Mouse (Mus musculus): ENCODE results near the gene Atp2b2.
A peak's percentile ranks its signal among the peaks of the same experiment; 100 is the strongest.

Atp2b2 gene

GRCm38 (mm10) chr6:114042332-114042731 is at the start of gene Atp2b2:
Gene Atp2b2, minus strand, starts transcription at chr6:114042613.
- no peak for DNase-seq (ENCODE audit: low spot score)

GRCm38 (mm10) chr6:114089626-114090025 is 47.2 kb upstream of the Atp2b2 start:
- DNase-seq (ENCODE audit: low spot score): peak; percentile 41

- no peak for DNase-seq (ENCODE audit: low spot score)
Measured at GRCm38 (mm10) chr6:114087106-114087505, 44.7 kb upstream of the Atp2b2 start.

GRCm38 (mm10) chr6:114078556-114078955 is 36.1 kb upstream of the Atp2b2 start:
- no peak for DNase-seq (ENCODE audit: low spot score)

- peak; percentile 72 for DNase-seq (ENCODE audit: low spot score)
Measured at GRCm38 (mm10) chr6:114076560-114076959, 34.1 kb upstream of the Atp2b2 start.

GRCm38 (mm10) chr6:114076061-114076460 is 33.6 kb upstream of the Atp2b2 start:
- DNase-seq (ENCODE audit: low spot score): no peak

GRCm38 (mm10) chr6:114074929-114075328 is 32.5 kb upstream of the Atp2b2 start:
- DNase-seq (ENCODE audit: low spot score): no peak

GRCm38 (mm10) chr6:114074256-114074655 is 31.8 kb upstream of the Atp2b2 start:
- no peak for DNase-seq (ENCODE audit: low spot score)

GRCm38 (mm10) chr6:114071564-114071963 is 29.2 kb upstream of the Atp2b2 start:
- DNase-seq (ENCODE audit: low spot score): peak; percentile 37

GRCm38 (mm10) chr6:114063100-114063499 is 20.7 kb upstream of the Atp2b2 start:
- DNase-seq (ENCODE audit: low spot score): no peak

- DNase-seq (ENCODE audit: low spot score): no peak
Measured at GRCm38 (mm10) chr6:114062688-114063087, 20.3 kb upstream of the Atp2b2 start.

- DNase-seq (ENCODE audit: low spot score): no peak
Measured at GRCm38 (mm10) chr6:114059206-114059605, 16.8 kb upstream of the Atp2b2 start.

- no peak for DNase-seq (ENCODE audit: low spot score)
Measured at GRCm38 (mm10) chr6:114058030-114058808, 15.8 kb upstream of the Atp2b2 start.

GRCm38 (mm10) chr6:114055311-114055710 is 12.9 kb upstream of the Atp2b2 start:
- DNase-seq (ENCODE audit: low spot score): no peak

GRCm38 (mm10) chr6:114044962-114045361 is 2.5 kb upstream of the Atp2b2 start:
- no peak for DNase-seq (ENCODE audit: low spot score)

GRCm38 (mm10) chr6:114042836-114043235 is 423 bp upstream of the Atp2b2 start:
- no peak for DNase-seq (ENCODE audit: low spot score)

GRCm38 (mm10) chr6:114041911-114042284 is 515 bp downstream of the Atp2b2 start:
- DNase-seq (ENCODE audit: low spot score): no peak

GRCm38 (mm10) chr6:114041097-114041910 is 1.1 kb downstream of the Atp2b2 start:
- DNase-seq (ENCODE audit: low spot score): no peak

GRCm38 (mm10) chr6:114035704-114036103 is 6.7 kb downstream of the Atp2b2 start:
- DNase-seq (ENCODE audit: low spot score): peak; percentile 47

- peak; percentile 75 for DNase-seq (ENCODE audit: low spot score)
Measured at GRCm38 (mm10) chr6:114032822-114033221, 9.6 kb downstream of the Atp2b2 start.

- DNase-seq (ENCODE audit: low spot score): no peak
Measured at GRCm38 (mm10) chr6:114023794-114024193, 18.6 kb downstream of the Atp2b2 start.

- DNase-seq (ENCODE audit: low spot score): no peak
Measured at GRCm38 (mm10) chr6:114022104-114022503, 20.3 kb downstream of the Atp2b2 start.

GRCm38 (mm10) chr6:114013801-114014200 is 28.6 kb downstream of the Atp2b2 start:
- no peak for DNase-seq (ENCODE audit: low spot score)

Data from left cerebral cortex, adult 11 months (tissue).